Mouse (Mus musculus) gastrocnemius, postnatal 25 days (tissue): ENCODE measurements at regions not wholly inside any gene's neighbourhood (a gene's known extent, or its start where the extent isn't known, plus 50 kb on each side); places are given as distances from the start of the nearest gene placed in this dataset.

Experiments used
- DNase-seq: peaks from one replicate; pipeline ENCODE4 v3.0.0; 2022

- DNase-seq = peak; percentile 57
Observed at GRCm38 (mm10) chr14:32735356-32735755, 50.3 kb upstream of the 3425401B19Rik start.
